Mouse (Mus musculus): ENCODE results near the gene Rnf186.

The Rnf186 gene

DNA sequence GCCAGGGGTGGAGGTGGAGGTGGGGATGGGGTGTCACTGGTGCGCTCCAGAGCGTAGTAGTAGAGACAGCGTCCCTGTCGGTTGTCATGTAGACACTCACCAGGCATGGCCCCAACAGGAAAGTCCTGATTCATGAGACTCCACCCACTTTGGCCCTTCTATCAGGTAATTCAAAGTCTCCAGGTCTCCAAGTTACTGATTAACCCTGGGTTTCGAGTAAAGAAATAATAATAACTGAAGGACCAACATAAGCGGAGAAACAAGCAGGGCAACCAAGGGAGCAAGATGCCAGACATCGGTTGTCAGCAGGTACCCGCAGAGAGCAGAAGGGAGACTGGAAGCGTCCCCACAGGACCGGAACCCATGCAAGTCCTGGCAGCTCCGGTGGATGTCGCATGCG lies at the start of gene Rnf186:
Gene Rnf186, plus strand, starts transcription at position 247 of the 400 bp plus-strand sequence.
- DNase-seq = no peak

DNA sequence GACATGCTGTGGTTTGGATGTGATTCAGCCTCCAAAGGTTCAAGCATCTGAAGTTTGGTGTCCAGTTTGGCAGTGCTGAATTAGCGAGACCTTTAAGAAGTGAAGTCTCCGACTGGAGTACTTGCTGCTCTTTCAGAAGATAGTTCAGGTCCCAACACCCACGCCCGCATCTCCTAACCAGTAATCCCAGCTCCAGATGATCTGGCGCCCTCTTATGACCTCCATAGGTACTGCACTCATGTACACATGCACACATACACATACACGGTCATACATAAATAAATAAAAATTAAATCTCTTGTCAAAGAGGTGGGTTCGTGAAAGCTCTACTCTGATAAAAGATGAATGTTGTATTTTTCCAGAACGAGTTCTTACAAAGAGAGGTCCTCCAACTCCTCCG lies 49.6 kb upstream of the Rnf186 start:
- DNase-seq = no peak

DNA sequence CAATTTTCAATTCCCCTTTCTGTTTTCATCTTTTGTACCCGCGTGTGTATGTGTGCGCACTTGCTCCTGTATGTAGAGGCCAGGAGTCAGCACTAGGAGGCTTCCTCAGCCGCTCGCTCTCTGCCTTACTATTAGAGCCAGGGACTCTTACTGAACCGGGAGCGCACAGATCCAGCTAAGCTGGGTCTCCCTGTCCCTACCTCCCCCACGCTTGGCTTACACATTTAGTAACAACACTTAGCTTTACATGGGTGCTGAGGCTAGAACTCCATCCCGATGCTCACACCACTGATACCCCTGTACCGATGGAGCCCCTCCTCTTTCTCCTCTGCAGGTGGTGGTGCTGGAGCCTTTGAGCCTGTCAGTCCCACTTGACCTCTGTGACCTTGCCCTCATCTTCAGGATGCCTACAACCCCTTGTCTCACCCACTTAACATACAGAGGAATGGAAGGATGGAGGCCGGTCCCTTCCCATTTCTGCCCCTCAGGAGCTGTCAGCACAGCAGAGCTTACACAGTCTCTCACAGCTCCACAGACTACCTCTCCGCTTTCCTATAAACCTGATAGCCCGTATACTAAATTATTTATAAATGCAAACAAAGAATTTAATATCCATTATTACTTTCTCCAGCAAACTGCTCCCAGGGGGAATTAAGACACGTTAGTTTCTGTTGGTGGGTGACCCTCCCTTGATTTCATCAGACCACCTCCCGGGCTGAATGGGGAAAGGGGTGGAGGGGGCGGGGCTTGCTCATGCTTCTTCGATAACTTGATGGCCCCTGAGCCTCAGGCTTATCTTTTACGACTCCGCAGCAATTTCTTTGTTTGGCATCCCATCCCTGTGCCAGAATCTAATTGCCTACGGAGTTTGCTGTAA lies 45.4 kb upstream of the Rnf186 start:
- DNase-seq = no peak

DNA sequence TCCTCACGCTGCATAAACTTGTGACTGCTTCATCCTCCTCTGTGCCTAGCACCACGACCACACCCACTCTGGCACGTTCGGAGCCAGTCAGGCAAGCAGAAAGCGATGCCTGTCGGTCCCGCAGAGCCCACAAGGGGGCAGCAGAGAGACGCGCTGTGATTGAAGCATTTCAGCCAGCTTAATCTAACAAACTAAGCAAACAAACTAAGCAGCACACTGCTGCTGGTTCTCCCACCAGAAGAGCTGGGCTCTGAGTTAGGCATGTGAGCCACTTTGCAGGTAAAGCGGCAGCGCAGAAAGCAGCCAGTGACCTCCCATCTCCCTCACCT lies 44.8 kb upstream of the Rnf186 start:
- DNase-seq = peak; percentile 98 to 99

DNA sequence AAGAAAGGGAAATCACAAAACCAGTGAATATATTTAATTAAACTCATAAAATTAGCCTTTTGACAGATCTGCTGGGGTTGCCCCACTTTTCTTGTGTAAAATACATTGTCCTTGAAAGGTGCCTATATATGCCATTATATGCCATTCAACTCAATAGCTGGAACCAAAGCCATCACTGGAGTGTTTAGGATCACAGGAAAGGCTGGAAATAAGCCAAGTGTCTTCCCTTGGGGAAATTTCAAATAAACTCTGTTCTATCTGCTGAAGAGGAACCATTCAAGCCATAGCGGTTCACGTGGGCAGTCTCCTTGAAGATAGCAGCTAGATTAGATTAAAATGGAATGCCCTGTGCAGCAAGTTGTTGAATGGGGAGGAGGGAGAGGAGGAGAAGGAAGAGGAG lies 41.4 kb upstream of the Rnf186 start:
- no peak for DNase-seq

DNA sequence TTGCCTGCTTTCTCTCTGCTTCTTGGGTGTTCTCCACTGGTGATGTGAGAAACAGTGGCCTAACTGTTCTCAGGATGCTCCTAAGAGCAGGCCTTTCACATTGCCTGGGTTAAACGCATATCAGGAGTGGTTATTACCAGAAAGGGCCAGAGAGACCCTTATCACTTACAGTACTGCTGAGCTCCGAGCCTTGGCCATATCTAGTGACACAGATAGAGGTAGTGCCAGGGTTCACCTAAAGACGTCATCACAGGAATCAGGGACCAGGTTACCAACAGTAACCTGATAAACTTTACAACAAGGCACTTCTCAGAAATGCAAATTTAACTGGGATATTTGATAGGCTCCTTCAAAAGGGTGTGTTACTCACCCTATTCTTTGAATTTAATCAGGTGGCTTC lies 33.0 kb upstream of the Rnf186 start:
- DNase-seq = no peak

DNA sequence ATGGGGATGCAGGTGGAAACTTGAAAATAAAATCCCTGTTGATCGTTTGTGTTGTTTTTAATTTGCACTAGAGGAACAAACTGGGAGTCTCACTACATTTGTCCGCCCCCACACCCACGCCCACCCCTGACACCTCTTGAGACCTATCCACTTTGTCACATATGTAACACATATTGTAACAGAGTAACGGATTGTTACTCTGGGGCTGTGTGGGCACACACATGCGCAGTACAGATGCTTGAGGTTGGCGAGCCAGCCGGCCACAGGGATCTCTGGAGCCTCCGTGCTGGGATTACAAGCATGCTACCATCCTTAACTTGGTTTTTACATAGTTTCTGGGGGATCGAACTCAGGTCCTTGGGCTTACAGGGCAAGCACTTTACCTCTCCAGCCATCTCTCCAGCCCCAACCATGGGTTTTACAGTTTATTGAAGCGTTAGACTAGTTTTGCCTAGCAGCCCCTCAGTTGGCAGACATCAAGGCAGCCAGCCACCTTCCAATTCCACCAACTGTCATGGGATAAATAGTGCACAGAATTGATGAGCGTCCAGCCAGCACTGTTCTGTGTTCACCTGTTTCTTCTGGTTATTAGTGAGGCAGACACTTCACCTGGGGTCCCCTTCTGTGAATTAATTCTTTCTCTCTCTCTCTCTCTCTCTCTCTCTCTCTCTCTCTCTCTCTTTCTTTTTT lies 32.3 kb upstream of the Rnf186 start:
- DNase-seq = peak; percentile 37 to 48

DNA sequence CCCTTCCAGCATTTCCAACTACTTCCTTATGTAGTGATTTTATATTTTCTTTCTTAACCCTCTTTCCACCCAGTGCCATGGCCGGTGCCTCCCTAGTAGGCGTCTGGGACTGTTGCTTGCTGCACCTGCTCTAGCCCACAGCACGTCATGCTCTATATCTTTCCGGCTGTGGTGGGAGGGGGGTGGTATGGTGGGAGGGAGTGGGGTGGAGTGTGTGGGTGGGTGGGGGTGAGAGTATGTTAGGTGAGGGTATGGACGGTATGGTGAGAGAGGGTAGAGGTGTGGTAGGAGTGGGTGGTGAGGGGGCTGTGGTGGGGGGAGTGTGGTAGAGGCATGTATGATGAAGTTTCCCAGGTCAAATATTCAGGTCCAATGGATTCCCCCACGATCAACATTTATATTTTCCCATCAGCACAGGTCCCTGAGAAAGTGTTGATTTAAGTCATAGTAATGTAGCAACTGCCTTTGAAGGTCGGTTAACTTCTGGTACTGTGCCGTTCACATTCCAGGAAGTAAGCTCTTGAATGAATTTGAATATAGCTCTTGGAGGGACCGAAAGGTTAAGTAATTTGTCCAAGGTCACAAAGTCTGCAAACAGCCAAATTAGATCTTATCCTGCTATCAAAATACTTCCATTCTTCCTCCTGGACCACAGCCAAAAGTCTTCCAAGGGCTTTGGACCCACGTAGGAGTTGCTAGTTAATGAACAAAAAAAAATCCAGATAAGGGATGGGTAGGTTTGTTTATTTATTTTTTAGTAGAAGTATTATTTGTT lies 28.2 kb upstream of the Rnf186 start:
- no peak for DNase-seq

DNA sequence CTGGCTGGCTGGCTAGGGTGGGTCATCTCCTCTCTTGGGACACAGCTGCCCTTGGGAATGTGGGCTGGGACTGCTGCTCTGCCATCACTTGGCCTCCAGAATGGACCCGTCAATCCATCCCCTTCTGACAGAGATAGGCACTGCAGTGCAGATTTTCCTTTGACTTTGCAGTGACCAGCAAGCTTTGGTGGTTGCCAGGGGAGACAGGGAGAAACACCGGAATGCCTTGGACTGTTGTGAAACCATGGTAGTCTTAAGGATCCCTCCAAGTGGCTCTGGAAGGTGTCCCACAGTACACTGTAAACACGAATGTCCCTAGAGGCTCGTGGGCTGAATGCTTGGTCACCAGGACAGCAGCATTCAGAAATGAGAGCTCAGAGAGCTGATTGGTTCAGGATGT lies 27.4 kb upstream of the Rnf186 start:
- DNase-seq = no peak

DNA sequence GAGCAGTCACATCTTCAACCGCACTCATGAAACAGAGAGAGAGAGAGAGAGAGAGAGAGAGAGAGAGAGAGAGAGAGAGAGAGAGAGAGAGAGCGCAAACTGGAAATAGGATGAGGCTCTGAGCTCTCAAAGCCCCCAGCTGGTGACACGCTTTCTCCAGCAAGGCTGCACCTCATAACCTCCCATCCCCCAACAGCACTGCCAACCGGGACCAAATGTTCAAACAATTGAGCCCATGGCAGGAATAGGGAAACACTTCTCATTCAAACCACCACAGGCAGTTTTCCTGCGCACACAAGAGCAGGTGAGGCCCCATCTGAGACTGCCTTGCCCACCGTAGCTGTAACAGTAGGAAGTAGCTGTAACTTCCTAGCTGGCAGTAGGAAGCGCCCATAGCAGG lies 25.5 kb upstream of the Rnf186 start:
- peak; percentile 33 to 35 for DNase-seq

DNA sequence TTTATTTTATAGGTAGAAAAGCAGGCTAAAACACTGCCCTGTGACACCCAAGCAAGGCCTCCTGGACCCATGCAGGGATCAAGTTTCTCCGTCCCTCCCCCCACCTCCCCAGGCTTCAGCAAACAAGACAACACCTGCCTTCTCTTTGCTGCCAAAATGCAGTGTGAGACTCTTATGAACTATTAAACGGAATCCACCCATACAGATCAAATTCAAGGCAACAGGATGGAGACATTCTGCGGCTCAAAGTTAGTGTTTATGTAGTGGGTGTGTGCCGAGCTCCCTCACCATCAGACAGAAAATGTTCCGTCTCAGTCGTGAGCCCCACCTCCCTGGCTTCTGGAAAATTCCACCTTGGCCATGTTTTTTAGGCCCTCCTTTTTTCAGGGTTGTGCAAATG lies 24.9 kb upstream of the Rnf186 start:
- DNase-seq = no peak

DNA sequence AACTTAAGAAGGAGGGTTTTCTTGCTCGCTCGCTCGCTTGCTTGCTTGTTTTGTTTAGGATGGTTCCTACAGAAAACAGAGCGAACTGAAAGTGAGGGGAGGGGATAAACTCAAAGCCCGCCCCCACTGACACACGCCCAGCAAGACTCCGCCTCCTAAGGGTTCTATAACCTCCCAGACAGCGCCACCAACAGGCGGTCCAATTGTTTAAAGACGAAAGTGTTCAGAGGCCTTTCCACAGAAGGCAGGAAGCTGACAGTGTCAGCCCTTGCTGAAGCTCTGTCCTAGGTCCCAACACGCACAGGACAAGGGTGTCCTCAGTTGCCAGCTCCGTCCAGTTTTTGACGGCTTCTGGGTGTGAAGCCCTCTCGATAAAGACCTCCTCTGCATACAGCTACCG lies 23.2 kb upstream of the Rnf186 start:
- DNase-seq = peak in 1 of 2 experiments; percentile 71

DNA sequence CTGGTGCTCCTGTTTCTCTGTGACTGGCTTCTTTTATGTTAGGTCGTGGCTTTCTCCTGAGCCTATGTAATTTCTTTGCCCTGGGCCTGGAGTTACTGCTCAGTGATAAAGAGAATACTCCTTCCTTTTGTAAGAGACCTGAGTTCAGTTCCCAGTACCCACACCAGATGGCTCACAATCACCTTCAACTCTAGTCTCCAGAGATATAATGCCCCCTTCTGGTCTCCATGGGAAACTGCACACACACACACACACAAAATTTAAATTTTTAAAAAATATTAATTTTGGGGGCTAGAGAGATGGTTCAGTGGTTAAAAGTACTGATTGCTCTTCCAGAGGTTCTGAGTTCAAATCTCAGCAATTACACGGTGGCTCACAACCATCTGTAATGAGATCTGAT lies 18.7 kb upstream of the Rnf186 start:
- no peak for DNase-seq

DNA sequence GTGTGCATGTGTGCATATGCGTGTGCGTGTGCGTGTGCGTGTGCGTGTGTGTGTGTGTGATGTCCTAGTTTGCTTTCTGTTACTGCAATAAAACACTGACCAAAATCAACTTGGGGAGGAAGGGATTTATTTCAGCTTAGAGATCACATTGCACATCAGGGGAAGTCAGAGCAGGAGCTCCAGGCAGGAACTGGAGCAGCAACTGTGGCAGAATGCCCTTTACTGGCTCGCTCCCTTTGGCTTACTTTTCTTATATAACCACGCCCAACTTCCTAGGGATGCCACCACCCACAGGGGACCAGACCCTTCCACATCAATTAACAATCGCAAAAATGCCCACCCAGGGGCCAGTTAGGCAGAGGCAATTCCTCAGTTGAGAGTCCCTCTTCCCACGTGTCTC lies 8.3 kb upstream of the Rnf186 start:
- peak in 1 of 2 experiments; percentile 26 for DNase-seq

DNA sequence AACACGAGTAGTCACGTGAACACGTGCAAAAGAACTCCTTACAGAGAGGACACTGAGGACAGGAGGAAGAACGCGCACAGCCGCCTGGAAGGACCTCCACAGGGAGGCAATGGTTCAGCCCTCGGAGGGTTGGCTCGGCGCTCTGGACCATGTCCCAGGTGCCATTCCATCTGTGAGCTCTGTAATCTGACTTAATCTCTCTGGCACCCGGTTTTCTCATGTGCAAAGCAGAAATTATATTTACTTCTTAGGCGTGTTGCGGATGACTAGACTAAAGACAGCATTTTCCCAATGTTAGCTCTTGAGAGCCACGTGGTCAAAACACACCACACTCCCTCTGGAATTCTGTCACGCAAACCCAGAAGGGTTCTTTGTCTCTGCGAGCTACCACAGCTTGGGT lies 7.8 kb upstream of the Rnf186 start:
- peak; percentile 44 to 53 for DNase-seq

DNA sequence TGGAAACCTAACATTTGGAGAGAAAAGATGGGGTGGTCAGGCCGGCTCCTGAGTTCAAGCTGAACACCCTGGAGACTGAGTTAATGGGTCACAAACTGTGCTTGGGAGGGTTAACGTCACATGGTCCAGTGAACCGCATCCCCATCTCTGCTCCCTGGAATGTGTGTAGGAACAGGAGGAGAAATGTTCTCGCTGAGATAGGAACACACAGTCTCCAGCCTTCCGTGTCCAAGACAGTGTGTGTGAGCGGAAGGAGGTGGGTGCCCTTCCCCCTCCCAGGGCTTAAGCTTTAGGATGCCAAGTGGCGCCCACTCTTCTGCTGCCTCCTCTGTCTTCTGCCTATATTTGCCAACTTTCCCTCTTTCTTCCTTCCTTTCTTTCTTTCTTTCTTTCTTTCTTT lies 7.0 kb upstream of the Rnf186 start:
- no peak for DNase-seq

DNA sequence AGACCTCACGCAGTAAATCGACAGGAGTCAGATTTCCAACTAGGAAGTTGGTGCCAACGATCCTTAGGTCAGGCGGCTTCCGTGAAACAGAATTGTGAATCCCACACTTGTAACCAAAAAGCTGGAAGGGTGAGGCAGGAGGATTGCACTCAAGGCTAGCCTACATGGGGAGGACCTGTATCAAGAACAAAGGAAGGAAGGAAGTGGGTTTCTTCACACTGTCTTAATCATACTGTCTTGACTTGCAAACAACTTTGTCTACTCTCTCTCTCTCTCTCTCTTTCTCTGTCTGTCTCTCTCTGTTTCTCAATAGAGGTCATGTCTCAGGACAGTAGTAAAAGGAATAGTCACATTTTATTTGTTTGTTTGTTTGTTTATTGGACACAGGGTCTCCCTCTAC lies 4.2 kb upstream of the Rnf186 start:
- no peak for DNase-seq

DNA sequence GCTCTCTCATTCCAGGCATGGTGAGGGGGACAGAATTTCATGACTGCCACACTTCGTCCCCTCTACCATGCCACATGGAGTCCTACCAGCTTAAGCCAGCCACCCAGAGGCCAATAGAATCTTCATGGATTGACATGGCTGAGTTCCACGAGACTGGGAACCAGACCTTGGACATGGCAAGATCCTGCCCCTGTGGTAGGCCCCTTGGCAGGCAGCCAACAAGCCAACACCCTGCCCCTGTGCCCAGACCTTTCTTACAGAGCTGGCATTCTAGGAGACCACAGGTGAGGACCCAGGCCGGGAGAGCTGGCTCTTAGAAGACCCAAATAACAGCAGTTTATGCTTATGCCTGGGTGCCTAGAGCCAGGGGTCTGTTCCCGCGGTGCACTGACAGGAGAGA lies 1.0 kb upstream of the Rnf186 start:
- DNase-seq = no peak

DNA sequence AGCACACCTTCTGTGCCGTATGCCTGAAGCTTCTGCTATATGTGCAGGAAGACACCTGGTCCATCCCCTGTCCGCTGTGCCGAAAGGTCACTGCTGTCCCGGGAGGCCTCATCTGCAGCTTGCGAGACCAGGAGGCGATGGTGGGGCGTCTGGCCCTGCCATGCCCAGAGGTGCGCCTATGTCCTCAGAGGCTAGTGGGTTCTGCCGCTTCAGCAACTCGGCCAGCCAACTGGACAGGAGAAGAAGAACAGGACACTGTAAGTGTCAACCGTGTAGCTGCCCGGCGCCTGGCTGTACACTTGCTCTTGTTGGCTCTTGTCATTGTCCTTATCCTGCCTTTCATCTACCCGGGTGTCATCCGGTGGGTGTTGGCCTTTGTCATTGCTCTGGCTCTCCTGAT lies 573 bp downstream of the Rnf186 start:
- no peak for DNase-seq

DNA sequence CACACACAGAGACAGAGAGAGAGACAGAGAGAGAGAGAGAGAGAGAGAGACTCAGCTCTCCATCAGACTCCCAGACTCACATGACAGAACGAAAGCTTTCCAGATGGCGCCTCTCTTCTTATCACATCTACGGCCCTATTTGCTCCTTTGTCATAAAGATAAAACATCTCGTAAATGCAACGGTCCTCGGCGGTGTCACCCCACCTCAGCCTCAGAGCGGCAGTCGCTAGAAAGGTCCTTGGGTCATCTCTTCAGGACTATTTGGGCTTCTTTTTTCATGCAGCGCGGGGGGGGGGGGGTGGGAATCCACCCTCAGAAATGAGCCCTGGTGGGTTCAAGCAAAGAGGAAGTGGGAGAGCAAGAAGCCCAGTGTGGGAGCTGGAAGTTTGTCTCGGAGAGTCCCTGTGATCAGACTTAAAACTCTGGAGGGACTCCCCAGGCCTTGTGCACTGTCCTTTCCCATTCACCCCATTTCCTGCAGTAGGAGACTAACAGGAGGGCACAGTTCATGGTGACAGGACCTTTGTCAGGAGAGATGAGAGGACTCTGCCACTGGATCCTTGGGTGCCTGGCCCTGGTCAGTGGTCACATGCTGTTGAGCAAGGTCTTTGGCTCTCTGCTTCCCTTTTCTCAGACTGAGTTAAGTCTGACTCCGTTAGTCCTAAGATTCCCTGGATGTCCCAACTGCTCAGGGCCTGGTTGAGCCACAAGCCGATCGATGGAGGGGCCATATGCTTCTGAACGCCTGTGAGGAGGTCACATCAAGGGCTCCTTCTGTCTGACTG lies 2.1 kb downstream of the Rnf186 start:
- no peak for DNase-seq

DNA sequence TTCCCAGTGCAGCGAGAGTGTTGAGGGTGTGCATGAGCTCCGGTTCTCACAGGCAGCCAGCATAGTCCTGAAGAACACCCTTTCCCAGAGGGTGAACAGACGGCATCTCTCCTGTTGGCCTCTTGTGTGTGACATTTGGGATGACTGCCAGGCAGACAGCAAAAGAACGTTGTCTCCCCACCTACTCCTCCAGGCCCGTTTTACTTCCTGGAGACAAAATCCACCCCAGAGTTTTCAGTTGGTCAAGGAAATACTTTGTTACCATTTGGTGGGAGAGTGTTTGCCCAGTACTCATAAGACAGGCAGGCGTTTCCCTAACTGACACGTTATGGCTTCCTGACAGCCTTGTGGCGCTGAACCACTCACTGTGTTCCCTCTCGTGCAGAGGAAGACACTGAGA lies 2.8 kb downstream of the Rnf186 start:
- DNase-seq = peak; percentile 48 to 57

DNA sequence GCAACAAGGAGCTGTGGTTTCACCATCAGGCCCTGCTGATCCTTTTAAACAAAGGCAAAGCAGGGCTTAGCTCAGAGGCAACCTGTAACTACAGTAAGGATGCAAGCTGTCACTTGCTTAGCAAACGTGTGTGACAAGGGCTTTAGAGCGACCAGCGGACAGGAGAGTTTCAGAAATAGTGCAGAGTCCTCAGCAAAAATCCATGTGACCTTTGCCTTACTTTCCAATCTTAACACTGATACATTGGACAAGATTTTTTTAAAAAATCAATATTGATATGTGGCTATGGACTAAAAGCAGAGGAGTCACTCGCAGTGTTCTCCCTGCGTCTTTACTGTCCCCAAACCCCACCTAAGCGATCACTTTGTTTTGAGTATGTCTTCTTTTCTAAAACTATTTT lies 4.5 kb downstream of the Rnf186 start:
- DNase-seq = no peak
